Mouse (Mus musculus) B cell, adult 2 months (primary cell): Measurements from ENCODE around the gene Cfap73.

Source experiments
- DNase-seq, 2 experiments: peaks; one replicate each; pipeline ENCODE4 v3.0.0; 2022

The Cfap73 gene

DNA sequence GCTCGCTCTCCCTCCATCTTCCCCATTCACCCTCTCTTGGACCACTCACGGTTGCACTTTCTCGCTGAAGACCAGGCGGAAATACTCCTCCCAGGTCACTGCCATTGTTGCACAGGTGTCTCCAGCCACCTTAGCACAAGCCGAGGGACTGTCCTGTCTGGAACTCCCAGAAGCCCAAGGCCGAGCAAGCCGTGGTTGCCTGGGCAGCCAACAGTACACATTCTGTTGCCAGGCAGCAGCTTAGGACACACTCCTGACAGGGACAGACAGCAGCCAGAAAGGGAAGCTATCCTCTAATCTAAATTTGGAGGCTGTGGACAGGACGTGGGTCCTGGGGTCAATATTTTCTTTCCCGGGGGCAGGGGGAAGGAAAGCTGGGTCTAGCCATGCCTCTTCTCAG is at the start of gene Cfap73:
Gene Cfap73, minus strand, starts transcription at position 105 of the 400 bp plus-strand sequence.
- DNase-seq = no peak

DNA sequence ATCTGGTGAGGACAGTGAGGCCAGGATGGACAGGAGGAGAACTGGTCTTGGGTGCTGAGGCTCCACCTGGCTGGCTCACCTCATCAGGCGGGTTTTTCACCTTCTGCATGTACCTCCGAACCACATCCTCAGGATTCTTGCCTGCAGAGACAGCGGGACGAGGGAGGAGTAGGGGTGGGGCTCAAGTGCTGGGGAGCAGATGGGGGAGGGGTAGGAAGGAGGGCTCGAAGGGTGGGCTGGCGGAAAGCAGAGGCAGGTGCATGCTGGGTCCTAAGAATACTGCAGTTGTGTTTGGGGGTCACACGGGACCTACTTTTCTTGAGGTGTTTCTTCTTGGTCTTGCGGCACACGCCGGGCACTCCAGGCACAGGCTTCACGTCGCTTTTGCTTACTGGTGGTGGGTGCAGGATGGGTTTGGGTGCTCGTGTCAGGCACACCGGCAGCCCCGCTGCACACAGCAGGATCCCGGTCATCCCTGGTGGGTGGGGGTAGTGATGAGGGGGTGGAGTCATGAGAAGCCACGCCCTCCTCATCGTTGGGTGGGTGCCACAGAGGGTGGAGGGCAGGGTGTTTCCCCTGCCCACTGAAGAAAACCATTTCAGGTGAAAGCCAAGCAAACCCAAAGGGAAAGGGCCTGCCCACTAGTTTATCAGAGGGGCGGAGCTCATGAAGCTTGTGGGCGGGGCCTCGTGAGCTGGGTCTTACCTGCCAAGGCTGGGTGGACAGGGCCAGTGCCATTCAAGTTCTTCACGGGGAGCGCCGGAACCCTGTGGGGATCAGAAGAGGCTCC is 49.1 kb upstream of the Cfap73 start:
- peak; percentile 54 to 69 for DNase-seq

DNA sequence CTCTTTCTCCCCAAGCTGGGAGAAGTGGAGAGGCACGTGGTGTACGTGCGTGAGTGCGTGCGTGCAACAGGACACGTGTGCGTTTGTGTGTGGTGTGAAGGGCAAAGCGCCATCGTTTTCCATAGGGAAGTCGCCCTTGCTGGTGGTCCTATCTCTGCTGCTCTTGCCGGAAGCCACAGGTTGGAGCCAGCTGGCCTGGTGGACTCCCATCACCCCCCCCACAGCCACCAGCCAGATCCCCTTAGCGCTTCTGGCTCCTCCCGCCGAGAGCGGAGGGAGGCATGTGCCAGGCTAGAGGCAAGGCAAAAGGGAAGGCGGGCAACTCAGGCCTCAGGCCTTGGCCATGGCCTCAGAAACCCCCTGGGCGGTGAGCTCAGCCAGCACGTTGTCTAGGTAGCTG is 46.9 kb upstream of the Cfap73 start:
- no peak for DNase-seq

DNA sequence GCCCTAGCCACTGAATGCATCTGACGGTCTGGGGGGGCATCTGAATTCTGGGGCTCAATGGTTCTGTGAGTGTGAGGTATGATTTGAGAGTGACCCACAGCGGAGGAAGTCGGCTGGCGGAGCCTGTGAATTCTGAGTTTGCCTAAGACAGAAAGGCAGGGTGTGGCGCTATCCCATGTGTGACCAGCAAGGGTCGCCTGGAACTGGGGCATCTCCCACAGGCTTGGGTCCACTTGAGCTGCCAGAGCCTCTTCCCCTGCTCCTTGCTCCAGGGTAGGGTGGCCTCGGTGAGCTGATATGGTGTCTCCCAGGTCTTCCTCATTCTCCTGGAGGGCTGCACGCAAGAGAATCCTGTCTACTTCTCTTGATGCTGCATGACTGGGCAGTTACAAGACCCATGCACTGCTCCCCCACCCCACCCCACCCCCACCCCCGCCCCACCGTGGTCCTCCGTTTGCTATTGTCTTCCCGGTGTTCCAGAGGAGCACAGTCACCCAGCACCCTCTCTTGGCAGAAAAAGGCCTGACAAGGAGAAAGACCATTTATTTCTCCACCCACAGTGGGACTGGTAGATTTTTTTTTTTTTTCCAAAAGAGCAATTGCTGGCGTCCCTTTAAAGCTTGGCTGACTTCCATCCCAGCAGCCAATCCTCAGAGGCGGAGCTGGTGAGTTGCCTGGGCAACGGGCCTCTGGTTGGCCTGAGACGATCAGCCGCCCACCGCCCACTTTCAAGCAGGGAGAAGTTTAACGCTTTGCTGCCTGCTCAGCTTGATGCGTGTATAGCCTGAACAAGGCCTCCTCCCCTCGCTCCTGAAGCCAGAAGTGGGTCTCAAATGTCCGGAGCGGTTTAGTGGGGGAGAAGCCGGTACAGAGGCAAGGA is 45.9 kb upstream of the Cfap73 start:
- DNase-seq = peak; percentile 74 to 75

- DNase-seq = peak; percentile 78 to 83
Measured at GRCm38 (mm10) chr5:120677516-120677915, 43.5 kb upstream of the Cfap73 start.

DNA sequence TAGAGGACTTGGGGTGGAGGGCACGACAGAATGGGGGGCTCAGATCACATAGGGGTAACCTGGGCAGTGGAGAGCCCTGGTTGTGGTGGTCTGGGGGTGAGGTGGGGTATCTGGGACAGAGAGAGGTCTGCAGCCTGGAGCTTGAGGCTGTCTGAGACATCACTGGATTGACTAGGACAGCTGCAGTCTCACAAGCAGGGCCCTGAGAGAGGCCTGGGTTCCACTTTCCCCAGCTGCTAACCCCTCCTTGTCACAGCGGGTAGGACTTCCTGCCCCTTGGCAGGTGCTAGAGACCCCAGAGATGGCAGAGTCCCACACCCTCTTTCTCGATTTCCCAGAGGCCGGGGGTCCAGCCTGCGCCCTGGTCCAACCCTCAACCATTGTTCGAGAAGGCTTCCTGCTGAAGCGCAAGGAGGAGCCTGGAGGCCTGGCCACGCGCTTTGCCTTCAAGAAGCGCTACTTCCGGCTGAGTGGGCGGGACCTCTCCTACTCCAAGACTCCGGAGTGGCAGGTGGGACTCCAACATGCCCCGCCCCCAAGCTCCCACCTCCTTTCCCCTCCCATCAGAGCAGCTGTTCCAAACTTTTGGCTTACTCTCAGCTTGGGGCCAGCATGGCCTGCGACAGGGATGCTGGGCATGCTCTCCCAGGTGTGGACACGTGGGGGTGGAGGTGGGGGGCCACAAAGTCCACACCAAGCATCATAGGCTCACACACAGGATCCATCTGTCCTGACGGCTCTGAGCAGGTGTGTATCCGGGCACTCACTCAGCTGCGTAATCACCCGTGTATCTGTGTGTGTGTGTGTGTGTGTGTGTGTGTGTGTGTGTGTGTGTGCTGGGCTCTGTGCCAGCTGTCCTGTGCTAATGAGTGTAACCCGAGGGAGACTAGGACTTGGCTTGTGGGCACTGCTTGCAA is 40.5 kb upstream of the Cfap73 start:
- peak in 1 of 2 experiments; percentile 38 for DNase-seq

GRCm38 (mm10) chr5:120673626-120674025 is 39.6 kb upstream of the Cfap73 start:
- DNase-seq = peak; percentile 88

DNA sequence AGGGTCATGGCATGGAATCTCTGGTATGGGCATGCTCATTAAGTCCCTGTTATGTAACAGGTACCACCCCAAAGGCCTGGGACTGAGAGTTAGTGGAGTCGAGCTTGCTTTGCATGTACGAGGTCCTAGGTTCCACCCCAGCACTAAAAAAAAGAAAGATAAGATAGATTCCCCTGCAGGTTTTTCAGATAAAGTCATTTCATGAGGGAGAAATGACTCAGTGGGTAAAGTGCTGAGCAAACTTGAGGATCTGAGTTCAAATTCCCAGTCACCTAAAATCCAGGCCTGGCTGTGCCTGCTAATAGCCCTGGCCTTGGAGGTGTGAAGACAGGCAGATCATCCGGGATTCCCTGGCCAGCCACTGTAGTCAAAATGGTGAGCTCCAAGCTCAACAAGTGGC is 37.8 kb upstream of the Cfap73 start:
- DNase-seq = no peak

DNA sequence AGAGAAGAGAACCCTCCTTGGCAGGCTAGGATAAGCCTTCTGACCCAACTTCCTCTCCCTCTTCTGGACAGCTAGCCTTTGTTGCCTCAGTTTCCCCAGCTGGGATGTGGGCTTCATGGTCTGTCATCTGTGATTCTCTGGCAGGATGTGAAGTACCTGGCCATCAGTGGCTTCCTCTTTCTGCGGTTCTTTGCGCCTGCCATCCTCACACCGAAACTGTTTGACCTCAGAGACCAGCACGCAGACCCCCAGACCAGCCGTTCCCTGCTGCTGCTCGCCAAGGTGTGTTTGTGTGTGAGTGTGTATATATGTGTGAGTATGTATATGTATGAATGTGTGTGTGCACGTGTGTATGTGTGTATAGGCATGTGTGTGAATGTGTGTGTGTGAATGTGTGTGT is 36.1 kb upstream of the Cfap73 start:
- no peak for DNase-seq

GRCm38 (mm10) chr5:120668761-120669160 is 34.7 kb upstream of the Cfap73 start:
- DNase-seq = peak; percentile 64 to 67

DNA sequence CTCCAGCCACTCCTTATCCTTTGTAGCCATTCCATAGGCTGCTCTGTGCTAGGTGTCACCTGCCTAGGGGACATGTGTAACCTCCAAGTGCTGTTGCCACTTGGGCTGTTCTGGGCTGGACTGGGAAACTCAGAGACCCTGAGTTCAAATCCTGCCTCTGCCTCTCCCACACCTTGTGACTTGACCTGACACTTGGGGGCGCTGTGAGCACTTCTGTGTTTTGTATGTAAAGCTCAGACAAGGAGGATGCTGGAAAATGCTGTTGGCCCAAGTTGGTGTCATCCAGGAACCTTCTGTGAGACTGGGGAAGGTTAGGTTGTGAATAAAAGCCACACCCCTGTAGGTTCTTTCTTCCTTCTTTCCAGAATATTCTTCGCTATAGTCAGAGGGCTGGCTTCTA is 30.9 kb upstream of the Cfap73 start:
- peak in 1 of 2 experiments; percentile 27 for DNase-seq

- no peak for DNase-seq
Measured at GRCm38 (mm10) chr5:120660816-120661215, 26.8 kb upstream of the Cfap73 start.

- DNase-seq = no peak
Measured at GRCm38 (mm10) chr5:120656281-120656751, 22.3 kb upstream of the Cfap73 start.

- DNase-seq = no peak
Measured at GRCm38 (mm10) chr5:120653873-120654272, 19.8 kb upstream of the Cfap73 start.

- DNase-seq = peak; percentile 62 to 68
Measured at GRCm38 (mm10) chr5:120652915-120653701, 19.1 kb upstream of the Cfap73 start.

DNA sequence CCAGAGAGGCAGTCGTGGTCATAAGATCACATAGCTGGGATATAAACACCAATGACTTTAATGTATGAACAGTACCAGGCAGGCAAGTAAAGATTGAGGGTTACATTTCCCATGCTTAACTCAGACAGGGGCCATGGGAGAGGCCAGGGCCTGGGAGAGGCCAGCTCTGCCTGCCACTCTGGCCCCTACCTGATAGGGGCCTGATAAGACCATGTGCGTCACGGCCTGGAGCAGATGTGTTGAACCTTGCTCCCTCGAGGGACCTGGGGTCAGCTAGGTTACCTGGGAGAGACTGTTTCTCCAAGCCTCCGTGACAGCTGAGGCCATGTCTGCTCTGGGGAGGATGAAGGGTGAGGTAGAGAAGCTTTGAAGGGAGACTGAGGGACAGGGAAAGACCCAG is 17.2 kb upstream of the Cfap73 start:
- DNase-seq = no peak

DNA sequence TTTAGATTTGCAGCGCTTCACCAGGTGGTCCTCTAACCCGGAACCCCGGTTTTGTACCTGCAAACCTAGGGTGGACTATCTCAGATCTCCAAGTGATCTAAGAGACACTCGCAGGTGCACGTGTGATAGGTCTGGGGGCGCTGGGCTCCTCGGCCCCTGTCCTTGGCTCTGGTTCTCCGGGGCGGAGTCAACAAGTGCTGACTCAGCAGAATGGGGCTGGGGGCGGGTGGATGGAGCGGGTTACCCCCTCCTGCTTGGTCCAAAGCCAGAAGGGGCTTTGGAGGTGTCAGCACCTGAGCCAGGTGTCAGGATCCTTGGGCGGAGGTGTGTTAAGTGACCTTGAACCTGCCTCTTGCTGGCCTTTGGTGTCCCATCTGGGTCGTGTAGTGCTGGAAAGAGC is 15.9 kb upstream of the Cfap73 start:
- no peak for DNase-seq

- no peak for DNase-seq
Measured at GRCm38 (mm10) chr5:120649374-120649933, 15.4 kb upstream of the Cfap73 start.

DNA sequence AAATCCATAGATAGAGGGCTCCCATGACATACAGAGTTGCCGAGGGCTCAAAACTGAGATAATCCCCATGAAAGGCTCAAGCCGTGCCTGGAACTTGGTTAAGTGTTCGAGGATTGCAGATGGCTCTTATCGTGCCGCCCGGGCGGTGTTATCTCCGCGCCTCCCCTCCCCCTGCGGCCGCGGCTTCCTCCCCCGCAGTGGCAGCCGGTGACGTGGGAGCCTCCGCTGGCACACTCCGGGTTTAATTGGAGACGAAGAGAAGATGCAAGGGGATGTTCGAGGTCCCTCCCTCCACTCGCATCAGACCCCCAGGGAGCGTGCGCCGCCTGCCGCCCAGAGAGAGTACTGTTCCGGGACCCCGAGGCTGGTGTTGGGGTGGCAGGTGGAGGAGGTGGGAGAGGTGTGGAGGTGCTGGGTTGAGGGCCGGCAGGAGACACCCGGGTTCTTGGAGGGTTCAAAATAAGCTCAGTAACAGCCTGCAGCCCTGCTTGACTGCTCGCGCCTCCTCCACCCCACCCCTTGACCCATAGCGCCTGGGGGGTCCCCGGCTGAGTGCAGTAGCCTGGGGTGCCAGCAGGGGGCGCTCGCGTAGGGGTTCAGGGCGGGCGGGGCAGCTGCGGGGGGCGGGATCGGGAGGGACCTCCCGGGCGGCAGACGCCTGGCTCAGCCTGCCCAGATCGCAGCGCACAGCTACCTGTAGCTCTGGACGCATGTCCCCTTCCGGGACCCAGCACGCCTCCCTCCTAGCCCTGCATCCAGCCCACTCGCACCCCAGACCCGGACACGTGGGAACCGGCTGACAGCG is 14.7 kb upstream of the Cfap73 start, which contains the start of gene Rasal1:
Gene Rasal1, plus strand, starts transcription at position 244 of the 805 bp plus-strand sequence.
- DNase-seq = peak; percentile 91 to 93

- DNase-seq = peak; percentile 34 to 37
Measured at GRCm38 (mm10) chr5:120647814-120648491, 13.9 kb upstream of the Cfap73 start.
